Mouse (Mus musculus): ENCODE results near the gene Txndc11.

Txndc11 gene

GRCm38 (mm10) chr16:11066029-11066832, 68.2 kb downstream of the Txndc11 start, which contains the start of gene Litaf:
Litaf (minus strand) TSS chr16:11066157.
- peak; percentile 95 to 99 for DNase-seq (ENCODE audit: low spot score in 2 of 2)

- no peak for DNase-seq (ENCODE audit: low spot score in 2 of 2)
These were observed 69.0 kb downstream of the Txndc11 start for GRCm38 (mm10) chr16:11065431-11065830.

- no peak for DNase-seq (ENCODE audit: low spot score in 2 of 2)
These were observed 69.7 kb downstream of the Txndc11 start for GRCm38 (mm10) chr16:11064742-11065141.

GRCm38 (mm10) chr16:11064341-11064740, 70.1 kb downstream of the Txndc11 start:
- DNase-seq (ENCODE audit: low spot score in 2 of 2): no peak

- DNase-seq (ENCODE audit: low spot score in 2 of 2): peak in 1 of 2 experiments; percentile 74
These were observed 71.4 kb downstream of the Txndc11 start for GRCm38 (mm10) chr16:11062794-11063721.

- DNase-seq (ENCODE audit: low spot score in 2 of 2): no peak
These were observed 73.8 kb downstream of the Txndc11 start, which contains the start of gene Snn for GRCm38 (mm10) chr16:11060645-11061044. Snn (plus strand) TSS chr16:11060945.

GRCm38 (mm10) chr16:11055916-11056315, 78.5 kb downstream of the Txndc11 start:
- DNase-seq (ENCODE audit: low spot score in 2 of 2): no peak

GRCm38 (mm10) chr16:11054871-11055270, 79.6 kb downstream of the Txndc11 start:
- DNase-seq (ENCODE audit: low spot score in 2 of 2): no peak

GRCm38 (mm10) chr16:11054409-11054808, 80.0 kb downstream of the Txndc11 start:
- no peak for DNase-seq (ENCODE audit: low spot score in 2 of 2)

GRCm38 (mm10) chr16:11051134-11051533, 83.3 kb downstream of the Txndc11 start:
- DNase-seq (ENCODE audit: low spot score in 2 of 2): no peak

- no peak for DNase-seq (ENCODE audit: low spot score in 2 of 2)
These were observed 84.2 kb downstream of the Txndc11 start for GRCm38 (mm10) chr16:11050226-11050625.

- no peak for DNase-seq (ENCODE audit: low spot score in 2 of 2)
These were observed 87.3 kb downstream of the Txndc11 start for GRCm38 (mm10) chr16:11047130-11047529.

GRCm38 (mm10) chr16:11046437-11046836, 88.0 kb downstream of the Txndc11 start:
- DNase-seq (ENCODE audit: low spot score in 2 of 2): no peak

- no peak for DNase-seq (ENCODE audit: low spot score in 2 of 2)
These were observed 91.2 kb downstream of the Txndc11 start for GRCm38 (mm10) chr16:11043239-11043638.

- DNase-seq (ENCODE audit: low spot score in 2 of 2): no peak
These were observed 93.8 kb downstream of the Txndc11 start for GRCm38 (mm10) chr16:11040603-11041002.

- DNase-seq (ENCODE audit: low spot score in 2 of 2): peak; percentile 44 to 80
These were observed 98.5 kb downstream of the Txndc11 start for GRCm38 (mm10) chr16:11035790-11036431.

GRCm38 (mm10) chr16:11035273-11035672, 99.2 kb downstream of the Txndc11 start:
- no peak for DNase-seq (ENCODE audit: low spot score in 2 of 2)

- peak; percentile 71 to 80 for DNase-seq (ENCODE audit: low spot score in 2 of 2)
These were observed 100.2 kb downstream of the Txndc11 start for GRCm38 (mm10) chr16:11034193-11034803.

GRCm38 (mm10) chr16:11031320-11031719, 103.1 kb downstream of the Txndc11 start:
- DNase-seq (ENCODE audit: low spot score in 2 of 2): no peak

GRCm38 (mm10) chr16:11030844-11031243, 103.6 kb downstream of the Txndc11 start:
- DNase-seq (ENCODE audit: low spot score in 2 of 2): no peak

- DNase-seq (ENCODE audit: low spot score in 2 of 2): no peak
These were observed 106.2 kb downstream of the Txndc11 start for GRCm38 (mm10) chr16:11028206-11028605.
